13 mouse cellular contexts compared by ENCODE assay signal in genomic region chr4:149290157-149290750, GRCm38 (mm10).
"Had no signal": no experiment of that assay in that cellular context is flagged by ENCODE, and none has a peak within 500 bp of the region (broad histone marks: within the 10 kb centered on the region; RNA-seq: fewer than 3 reads in every experiment).

No protein-coding gene starts in this region.

- H3K27ac ChIP-seq: limb, embryonic 13.5 days; liver, embryonic 14.5 days; midbrain, embryonic 10.5 days; neural tube, embryonic 12.5 days had no signal

- H3K9ac ChIP-seq: limb, embryonic 13.5 days; liver, embryonic 14.5 days; neural tube, embryonic 12.5 days had no signal

- DNase-seq: kidney, postnatal 10 days; kidney, postnatal 4 days; left cerebral cortex, postnatal 4 days; lung, adult 18-20 months; midbrain, embryonic 14.5 days; right cerebral cortex, postnatal 4 days; spleen, adult 18-20 months; thymus, adult 18-20 months; thymus, postnatal 14 days had no signal

- H3K9me3 ChIP-seq: limb, embryonic 13.5 days; midbrain, embryonic 10.5 days; neural tube, embryonic 12.5 days had no signal

- H3K27me3 ChIP-seq: limb, embryonic 13.5 days; neural tube, embryonic 12.5 days had no signal

- H3K4me3 ChIP-seq: limb, embryonic 13.5 days; midbrain, embryonic 10.5 days; neural tube, embryonic 12.5 days had no signal

- H3K4me2 ChIP-seq: limb, embryonic 13.5 days; neural tube, embryonic 12.5 days had no signal
